Mouse (Mus musculus): ENCODE data around the gene Cracr2b.

The Cracr2b gene

DNA sequence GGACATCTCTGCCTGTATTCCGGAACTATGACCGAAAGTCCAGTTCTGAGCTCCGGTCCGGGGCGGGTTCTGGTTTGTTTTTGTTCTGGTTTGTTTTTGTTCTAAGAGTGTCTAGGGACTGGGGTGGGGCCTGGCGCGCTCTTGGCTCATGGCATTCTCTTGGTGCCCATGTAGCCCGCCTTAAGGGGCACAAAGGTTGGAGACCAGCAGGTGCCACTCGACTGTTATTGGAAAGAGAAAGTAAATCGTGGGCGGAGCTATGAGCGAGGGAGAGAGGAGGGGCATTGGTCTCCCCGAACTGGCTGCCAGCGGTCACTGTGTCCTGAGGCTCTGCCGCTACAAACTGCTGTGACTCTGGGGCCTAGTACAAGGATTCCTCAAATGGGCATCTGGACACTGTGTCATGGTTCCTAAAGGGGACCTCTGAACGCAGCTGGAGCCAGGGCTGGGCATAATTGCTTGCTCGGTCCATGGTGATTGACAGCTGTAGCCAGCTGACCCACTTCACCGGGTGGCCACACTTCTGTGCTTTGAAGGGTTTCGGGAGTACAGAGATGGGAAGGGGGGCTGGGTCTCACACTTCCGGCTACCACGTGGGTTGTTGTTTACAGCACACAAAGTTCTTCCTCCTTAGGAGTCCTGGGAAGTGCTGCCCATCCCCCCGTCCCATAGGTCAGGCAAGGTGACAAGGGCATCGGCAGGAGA lies 5.1 kb upstream of the Cracr2b start:
- DNase-seq = peak; percentile 92

GRCm38 (mm10) chr7:141456739-141457138 lies 4.2 kb upstream of the Cracr2b start:
- no peak for DNase-seq

DNA sequence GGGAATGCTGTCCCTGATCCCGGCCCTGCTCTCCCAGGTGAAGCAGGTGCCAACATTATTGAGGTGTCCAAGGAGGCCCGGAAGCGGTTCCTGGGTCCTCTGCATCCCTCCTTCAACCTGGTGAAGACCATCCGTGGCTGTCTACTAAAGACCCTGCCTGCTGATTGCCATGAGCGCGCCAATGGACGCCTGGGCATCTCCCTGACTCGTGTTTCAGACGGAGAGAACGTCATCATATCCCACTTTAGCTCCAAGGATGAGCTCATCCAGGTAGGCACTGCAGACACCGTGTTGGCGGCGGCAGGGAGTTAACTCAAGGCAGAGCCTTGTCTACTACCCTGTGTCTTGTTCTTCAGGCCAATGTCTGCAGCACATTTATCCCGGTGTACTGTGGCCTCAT lies 3.7 kb upstream of the Cracr2b start:
- no peak for DNase-seq

- DNase-seq = peak; percentile 65
Observed at GRCm38 (mm10) chr7:141457986-141458660, 2.8 kb upstream of the Cracr2b start.

GRCm38 (mm10) chr7:141458661-141459060 lies 2.2 kb upstream of the Cracr2b start:
- DNase-seq = no peak

GRCm38 (mm10) chr7:141459301-141459711 lies 1.6 kb upstream of the Cracr2b start:
- DNase-seq = no peak

DNA sequence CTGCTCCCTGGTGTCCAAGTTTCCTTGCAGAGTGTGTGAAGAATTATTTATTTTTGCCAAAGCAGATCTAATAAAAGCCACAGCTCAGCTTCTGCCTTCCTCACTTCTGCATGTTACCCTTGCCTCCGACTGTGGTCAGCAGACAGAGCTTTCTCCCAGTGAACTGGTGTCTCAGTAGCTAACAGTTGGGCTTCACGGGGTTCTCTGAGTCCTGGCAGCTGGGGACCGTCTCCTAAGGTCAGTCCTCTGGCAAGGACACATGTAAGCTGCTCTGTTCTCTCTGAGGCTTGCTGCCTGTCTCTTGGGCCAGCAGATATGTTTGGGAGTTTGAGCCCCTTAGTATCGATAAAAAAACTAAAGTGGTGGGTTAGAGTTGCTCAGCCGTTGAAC lies 898 bp upstream of the Cracr2b start:
- peak; percentile 47 for DNase-seq

GRCm38 (mm10) chr7:141461521-141462332 lies 833 bp downstream of the Cracr2b start:
- DNase-seq = peak; percentile 76

DNA sequence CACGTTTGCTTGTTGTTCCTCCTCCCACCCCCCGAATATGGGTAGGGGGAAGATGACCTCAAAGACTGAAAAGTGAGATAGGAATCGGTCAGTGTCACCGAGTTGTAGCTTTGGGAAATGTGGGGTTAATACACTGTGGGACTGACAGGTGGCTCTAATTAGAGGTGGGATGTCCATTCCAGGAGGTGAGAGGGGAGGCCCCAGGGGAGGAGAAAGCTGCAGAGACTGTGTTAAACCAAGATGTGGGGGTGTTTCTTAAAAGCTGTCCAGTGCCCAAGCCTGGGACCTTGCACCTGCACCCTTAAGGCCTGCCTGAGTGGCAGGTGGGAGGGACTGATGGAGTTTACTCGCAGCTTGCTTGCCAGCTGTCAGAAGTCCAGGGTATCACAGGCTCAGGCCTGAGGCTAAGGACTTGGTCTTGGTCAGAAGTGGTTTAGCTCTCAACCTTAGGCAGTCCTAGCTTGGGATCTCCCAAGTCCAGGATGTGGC lies 1.5 kb downstream of the Cracr2b start:
- DNase-seq = peak; percentile 81

- DNase-seq = peak; percentile 92
Observed at GRCm38 (mm10) chr7:141463824-141464602, 3.1 kb downstream of the Cracr2b start.

GRCm38 (mm10) chr7:141464603-141465201 lies 3.8 kb downstream of the Cracr2b start:
- DNase-seq = peak; percentile 70

DNA sequence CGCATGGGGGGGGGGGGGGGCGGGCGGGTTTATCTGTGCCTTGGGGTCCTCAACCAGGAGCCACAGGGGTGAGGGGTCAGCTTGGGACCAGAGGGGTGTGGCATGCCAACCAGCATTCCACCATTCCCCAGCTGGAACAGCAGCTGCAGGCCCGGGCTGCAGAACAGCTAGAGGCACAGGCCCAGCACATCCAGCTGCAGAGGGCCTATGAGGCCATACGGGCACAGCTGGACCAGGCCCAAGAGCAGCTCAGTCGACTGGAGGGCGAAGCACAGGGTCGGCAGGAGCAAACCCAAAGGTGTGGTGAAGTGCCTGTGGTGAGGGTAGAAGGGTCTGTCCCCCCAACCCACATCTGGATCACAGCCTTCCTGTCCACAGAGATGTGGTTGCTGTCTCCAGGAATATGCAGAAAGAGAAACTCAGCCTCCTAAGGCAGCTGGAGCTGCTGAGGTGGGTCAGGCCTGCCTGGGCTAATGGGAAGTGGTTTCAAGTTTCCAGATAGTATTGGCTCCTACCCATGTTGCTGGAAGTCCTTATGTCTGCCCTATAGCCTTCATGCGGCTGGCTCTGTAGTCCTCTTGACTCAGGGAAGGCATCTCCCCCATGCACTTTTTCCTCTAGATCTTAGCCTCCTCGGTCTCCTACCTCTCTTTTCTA lies 4.6 kb downstream of the Cracr2b start:
- DNase-seq = peak; percentile 50

DNA sequence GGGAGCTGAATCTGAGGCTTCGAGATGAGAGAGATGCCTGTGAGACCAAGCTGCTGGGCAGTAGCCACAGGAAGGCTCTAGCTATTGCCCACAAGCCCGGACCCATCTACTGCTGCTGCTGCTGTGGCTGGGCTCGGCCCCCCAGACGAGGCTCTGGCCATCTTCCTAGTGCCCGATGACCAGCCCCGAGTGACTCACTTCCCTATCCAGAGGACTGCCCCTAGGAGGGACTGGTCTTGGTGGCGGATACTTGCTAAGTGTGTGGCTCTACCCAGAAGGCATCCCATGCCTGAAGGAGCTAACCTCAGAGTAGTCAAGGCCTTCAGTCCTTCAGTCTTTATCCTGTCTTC lies 5.1 kb downstream of the Cracr2b start:
- peak; percentile 53 for DNase-seq

DNA sequence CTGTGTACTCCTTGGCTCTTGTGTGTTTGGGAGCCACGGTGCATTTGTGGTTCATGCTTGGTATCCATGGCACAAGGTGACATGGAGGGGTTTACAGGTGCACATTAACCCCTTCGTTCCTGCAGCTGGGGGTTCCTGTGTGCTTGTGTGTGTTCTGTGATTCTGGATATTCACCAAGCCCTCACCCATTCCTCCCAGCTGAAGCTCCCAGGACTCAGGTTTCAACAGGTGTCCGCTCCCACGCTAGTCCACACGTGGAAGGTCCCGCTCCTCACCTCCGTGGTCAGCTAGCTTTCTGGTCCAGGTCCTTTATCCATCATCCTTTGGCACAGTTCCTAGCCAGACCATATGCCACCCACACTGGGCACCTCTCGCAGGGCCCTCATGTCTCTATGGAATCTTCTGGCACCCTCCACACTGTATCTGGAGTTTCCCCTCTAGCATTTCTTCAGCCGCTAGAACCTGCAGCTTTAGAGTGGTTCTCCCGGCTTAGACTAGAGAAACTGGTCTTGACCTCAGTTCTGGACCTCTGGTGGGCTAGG lies 5.8 kb downstream of the Cracr2b start:
- no peak for DNase-seq

GRCm38 (mm10) chr7:141467230-141468030 lies 6.5 kb downstream of the Cracr2b start, which contains the start of gene Cd151:
TSS of gene Cd151 (plus strand) at chr7:141467392.
- peak; percentile 96 for DNase-seq

DNA sequence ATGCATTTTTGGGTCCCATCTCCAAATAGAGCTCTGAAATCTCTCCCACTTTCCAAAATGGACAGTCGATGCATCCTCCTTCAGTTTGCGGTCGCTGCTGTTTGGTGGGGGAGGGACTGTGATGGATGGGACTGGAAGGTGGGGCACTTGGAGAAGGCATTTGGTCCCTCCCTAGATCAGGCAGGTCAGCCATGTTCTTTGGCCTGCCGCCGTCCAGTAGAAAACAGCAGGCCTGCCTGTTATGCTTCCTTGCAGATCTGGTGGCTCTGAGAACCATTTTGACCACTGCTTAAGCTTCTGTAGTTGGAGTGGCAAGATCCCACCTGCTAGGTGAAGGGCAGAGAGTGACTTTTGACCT lies 7.2 kb downstream of the Cracr2b start:
- peak; percentile 77 for DNase-seq

- DNase-seq = peak; percentile 92
Observed at GRCm38 (mm10) chr7:141468522-141469211, 7.8 kb downstream of the Cracr2b start.

- DNase-seq = no peak
Observed at GRCm38 (mm10) chr7:141469352-141469751, 8.5 kb downstream of the Cracr2b start.

GRCm38 (mm10) chr7:141469901-141470636 lies 9.2 kb downstream of the Cracr2b start:
- no peak for DNase-seq
